Mouse (Mus musculus) heart, postnatal 0 days (tissue): Measurements from ENCODE around the gene Eva1a. TPM values are rescaled to one million over a fixed set of nuclear protein-coding genes. Genes with fewer than 3 reads are reported as not detected.
A peak's percentile ranks its signal among the peaks of the same experiment; 100 is the strongest.

Experiments
- ATAC-seq: fragments of 200-750 bp; cut with Nextera tagmentation; 2 replicates; pipeline ENCODE4 v1.8.0; 2017; ENCODE audit warnings: low read depth, moderate number of reproducible peaks, moderate library complexity; ENCODE audit not compliant: insufficient read depth
- DNase-seq: peaks from one replicate; pipeline ENCODE4 v3.0.0-alpha.2; 2016; ENCODE audit warnings: low spot score
- H3K27ac ChIP-seq: fragments of 300-500 bp; sonication (generic); 2 replicates; pipeline ENCODE4 v1.5.1; 2014; ENCODE audit warnings: low read depth, mild to moderate bottlenecking
- H3K27me3 ChIP-seq: fragments of 300-500 bp; sonication (generic); 2 replicates; pipeline ENCODE4 v1.6.1; 2014; ENCODE audit warnings: low read length, mixed read lengths; ENCODE audit not compliant: control insufficient read depth, insufficient read depth
- H3K36me3 ChIP-seq: fragments of 300-500 bp; sonication (generic); replicated peaks from 2 replicates; pipeline ENCODE4 v1.6.1; 2014; ENCODE audit warnings: low read length, mixed read lengths; ENCODE audit not compliant: control insufficient read depth, insufficient read depth
- H3K4me1 ChIP-seq: fragments of 300-500 bp; sonication (generic); 2 replicates; pipeline ENCODE4 v1.6.1; 2014; ENCODE audit warnings: antibody characterized with exemption; ENCODE audit not compliant: control insufficient read depth, insufficient read depth
- H3K4me2 ChIP-seq: fragments of 300-500 bp; sonication (generic); 2 replicates; pipeline ENCODE4 v1.6.1; 2014; ENCODE audit warnings: low read depth, mild to moderate bottlenecking, low read length, moderate library complexity
- H3K4me3 ChIP-seq: fragments of 300-500 bp; sonication (generic); 2 replicates; pipeline ENCODE4 v1.5.1; 2014; ENCODE audit warnings: low read depth, low read length
- H3K9ac ChIP-seq: fragments of 300-500 bp; sonication (generic); replicated peaks from 2 replicates; pipeline ENCODE4 v1.6.1; 2014; ENCODE audit warnings: low read depth, low read length, mixed read lengths
- H3K9me3 ChIP-seq: fragments of 300-500 bp; sonication (generic); replicated peaks from 2 replicates; pipeline ENCODE4 v1.6.1; 2016; ENCODE audit warnings: low read length; ENCODE audit not compliant: control insufficient read depth
- CTCF ChIP-seq: IDR thresholded peaks from 2 replicates; pipeline ENCODE4 v1.5.1; 2016; ENCODE audit warnings: antibody characterized with exemption, control low read depth, low read depth
- EP300 ChIP-seq: IDR thresholded peaks from 2 replicates; pipeline ENCODE4 v1.6.1; 2016; ENCODE audit warnings: antibody characterized with exemption, low read depth
- WGBS: fragments of 180-500 bp; shearing (Covaris S2); extraction: QIAGEN DNeasy Blood & Tissue Kit; methylation state at CpG from one replicate; pipeline ENCODE4 v1.1.7; 2014; 5-methylcytosine and 5-hydroxymethylcytosine counted together
- polyA plus RNA-seq: library from polyadenylated mRNA; unstranded; fragments of >200 nt; fragmentation: Nextera tagmentation; extraction: Ambion mirVana; gene quantifications from 2 replicates; pipeline ENCODE4 v1.2.1, GENCODE M21; 2015
- total RNA-seq: library from RNA; depleted of rRNA; stranded (reverse); fragments of >200 nt; gene quantifications from 2 replicates; pipeline ENCODE4 v1.2.3, GENCODE M21; 2014; ENCODE audit warnings: low replicate concordance

Eva1a gene
- total and polyA plus RNA-seq, 2 experiments from 2014 or later = 4.2 to 6.6 TPM

GRCm38 (mm10) chr6:82116176-82116575 lies 75.3 kb downstream of the Eva1a start:
- WGBS = 14% methylated on average over 3 of the region's 3 CpGs
- Histone ChIP-seq H3K27me3 (no peaks in the 10 kb centered on the region), H3K4me1 (no peaks in the 10 kb centered on the region), H3K4me2 (no peak overlapping the region), H3K27ac (no peak overlapping the region), H3K9me3 (no peaks in the 10 kb centered on the region), H3K9ac (no peak overlapping the region), H3K4me3 (no peak overlapping the region), H3K36me3 (no peaks in the 10 kb centered on the region)
- TF ChIP-seq CTCF (no peak), EP300 (no peak)
- ATAC-seq (no peak), DNase-seq (no peak)

GRCm38 (mm10) chr6:82117871-82118270 lies 77.0 kb downstream of the Eva1a start:
- Histone ChIP-seq H3K27me3 (no peaks in the 10 kb centered on the region), H3K9ac (no peak overlapping the region), H3K4me2 (no peak overlapping the region), H3K9me3 (no peaks in the 10 kb centered on the region), H3K4me1 (no peaks in the 10 kb centered on the region), H3K4me3 (no peak overlapping the region), H3K36me3 (no peaks in the 10 kb centered on the region), H3K27ac (no peak overlapping the region)
- 81% methylated on average over 5 of the region's 5 CpGs for WGBS
- DNase-seq (no peak), ATAC-seq (no peak)
- TF ChIP-seq EP300 (no peak), CTCF (no peak)

GRCm38 (mm10) chr6:82119322-82120162 lies 78.7 kb downstream of the Eva1a start:
- TF ChIP-seq CTCF (peak; percentile 61), EP300 (no peak)
- no peak for DNase-seq
- H3K36me3 ChIP-seq = no peaks in the 10 kb centered on the region
- no peaks in the 10 kb centered on the region for H3K27me3 ChIP-seq
- H3K9ac ChIP-seq = no peak overlapping the region
- no peak overlapping the region for H3K27ac ChIP-seq
- no peaks in the 10 kb centered on the region for H3K9me3 ChIP-seq
- WGBS = 20% methylated on average over 16 of the region's 16 CpGs
- H3K4me3 ChIP-seq = peak overlapping the region; percentile 36
- H3K4me2 ChIP-seq = peak overlapping the region; percentile 43
- peak; percentile 69 for ATAC-seq
- H3K4me1 ChIP-seq = no peaks in the 10 kb centered on the region

- ATAC-seq (0 out of 2 replicates have a peak, but pooled peaks have one; percentile 30), DNase-seq (no peak)
- no peaks in the 10 kb centered on the region for H3K36me3 ChIP-seq
- 66% methylated on average over 2 of the region's 2 CpGs for WGBS
- H3K9ac ChIP-seq = no peak overlapping the region
- H3K27ac ChIP-seq = no peak overlapping the region
- no peaks in the 10 kb centered on the region for H3K9me3 ChIP-seq
- H3K4me2 ChIP-seq = no peak overlapping the region
- no peak for TF ChIP-seq EP300
- no peak for TF ChIP-seq CTCF
- no peak overlapping the region for H3K4me3 ChIP-seq
- H3K27me3 ChIP-seq = no peaks in the 10 kb centered on the region
- H3K4me1 ChIP-seq = no peaks in the 10 kb centered on the region
Measured at GRCm38 (mm10) chr6:82125134-82125533, 84.3 kb downstream of the Eva1a start.

DNA sequence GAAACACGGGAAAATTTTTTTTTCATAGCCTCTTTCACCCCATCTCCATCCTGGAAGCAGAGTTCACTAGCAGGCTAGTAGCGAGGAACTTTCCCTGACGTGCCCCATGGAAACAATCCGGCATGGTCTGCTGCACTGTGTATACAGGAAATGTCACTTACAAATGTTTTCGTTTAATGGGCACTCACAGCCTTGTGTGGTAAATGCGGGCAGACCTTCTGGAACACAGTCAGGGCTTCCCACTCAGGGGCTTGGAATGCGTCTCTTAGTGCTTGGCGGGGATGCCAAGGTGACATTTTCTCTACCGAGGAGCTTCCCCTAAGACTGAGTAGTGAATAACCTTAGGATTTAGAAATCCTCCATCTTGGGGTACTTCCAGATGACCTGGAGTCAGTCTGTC lies 87.0 kb downstream of the Eva1a start:
- H3K36me3 ChIP-seq = no peaks in the 10 kb centered on the region
- TF ChIP-seq EP300 = no peak
- no peak for TF ChIP-seq CTCF
- no peak overlapping the region for H3K4me3 ChIP-seq
- H3K27me3 ChIP-seq = no peaks in the 10 kb centered on the region
- no peak overlapping the region for H3K9ac ChIP-seq
- H3K27ac ChIP-seq = no peak overlapping the region
- no peak overlapping the region for H3K4me2 ChIP-seq
- DNase-seq (no peak), ATAC-seq (no peak)
- H3K9me3 ChIP-seq = no peaks in the 10 kb centered on the region
- no peaks in the 10 kb centered on the region for H3K4me1 ChIP-seq
- WGBS = 62% methylated on average over 9 of the region's 9 CpGs
